Mouse (Mus musculus) right cerebral cortex, adult 18-20 months (tissue): Measurements from ENCODE around the gene Pdzrn3.

Source experiments
- DNase-seq: peaks from one replicate; pipeline ENCODE4 v3.0.0; 2022; ENCODE audit warnings: mixed read lengths

Pdzrn3 gene

GRCm38 (mm10) chr6:101251160-101251559, 126.5 kb downstream of the Pdzrn3 start:
- no peak for DNase-seq

- no peak for DNase-seq
Observed at GRCm38 (mm10) chr6:101246137-101246536, 131.6 kb downstream of the Pdzrn3 start.

GRCm38 (mm10) chr6:101244355-101244754, 133.3 kb downstream of the Pdzrn3 start:
- DNase-seq: no peak

GRCm38 (mm10) chr6:101243189-101243815, 134.4 kb downstream of the Pdzrn3 start:
- no peak for DNase-seq

GRCm38 (mm10) chr6:101236641-101237246, 141.0 kb downstream of the Pdzrn3 start:
- DNase-seq: no peak

- DNase-seq: no peak
Observed at GRCm38 (mm10) chr6:101236230-101236629, 141.5 kb downstream of the Pdzrn3 start.

- no peak for DNase-seq
Observed at GRCm38 (mm10) chr6:101234349-101234748, 143.3 kb downstream of the Pdzrn3 start.

- no peak for DNase-seq
Observed at GRCm38 (mm10) chr6:101233680-101234079, 144.0 kb downstream of the Pdzrn3 start.

- DNase-seq: no peak
Observed at GRCm38 (mm10) chr6:101227294-101227855, 150.3 kb downstream of the Pdzrn3 start.

GRCm38 (mm10) chr6:101220307-101220706, 157.4 kb downstream of the Pdzrn3 start:
- DNase-seq: no peak

- DNase-seq: no peak
Observed at GRCm38 (mm10) chr6:101219004-101219403, 158.7 kb downstream of the Pdzrn3 start.

GRCm38 (mm10) chr6:101218197-101218596, 159.5 kb downstream of the Pdzrn3 start:
- no peak for DNase-seq

- no peak for DNase-seq
Observed at GRCm38 (mm10) chr6:101217756-101218155, 159.9 kb downstream of the Pdzrn3 start.

GRCm38 (mm10) chr6:101215436-101215791, 162.3 kb downstream of the Pdzrn3 start:
- peak; percentile 35 for DNase-seq

- no peak for DNase-seq
Observed at GRCm38 (mm10) chr6:101214734-101215435, 162.8 kb downstream of the Pdzrn3 start.

- DNase-seq: no peak
Observed at GRCm38 (mm10) chr6:101213066-101213465, 164.6 kb downstream of the Pdzrn3 start.

- no peak for DNase-seq
Observed at GRCm38 (mm10) chr6:101212086-101212485, 165.6 kb downstream of the Pdzrn3 start.

GRCm38 (mm10) chr6:101211361-101211841, 166.3 kb downstream of the Pdzrn3 start:
- no peak for DNase-seq

- DNase-seq: peak; percentile 37
Observed at GRCm38 (mm10) chr6:101198943-101199298, 178.8 kb downstream of the Pdzrn3 start.

GRCm38 (mm10) chr6:101198284-101198942, 179.3 kb downstream of the Pdzrn3 start:
- peak; percentile 30 for DNase-seq

GRCm38 (mm10) chr6:101197642-101198041, 180.1 kb downstream of the Pdzrn3 start:
- DNase-seq: peak; percentile 78

- DNase-seq: no peak
Observed at GRCm38 (mm10) chr6:101195891-101196290, 181.8 kb downstream of the Pdzrn3 start.

- no peak for DNase-seq
Observed at GRCm38 (mm10) chr6:101194386-101194925, 183.2 kb downstream of the Pdzrn3 start.
